Mouse (Mus musculus): ENCODE data around the gene Ube4a.
"Not testable (repeated sequence)": the region's sequence is repeated elsewhere in the genome, so short reads cannot be mapped to it uniquely, and the experiment has no call there.

Ube4a gene

DNA sequence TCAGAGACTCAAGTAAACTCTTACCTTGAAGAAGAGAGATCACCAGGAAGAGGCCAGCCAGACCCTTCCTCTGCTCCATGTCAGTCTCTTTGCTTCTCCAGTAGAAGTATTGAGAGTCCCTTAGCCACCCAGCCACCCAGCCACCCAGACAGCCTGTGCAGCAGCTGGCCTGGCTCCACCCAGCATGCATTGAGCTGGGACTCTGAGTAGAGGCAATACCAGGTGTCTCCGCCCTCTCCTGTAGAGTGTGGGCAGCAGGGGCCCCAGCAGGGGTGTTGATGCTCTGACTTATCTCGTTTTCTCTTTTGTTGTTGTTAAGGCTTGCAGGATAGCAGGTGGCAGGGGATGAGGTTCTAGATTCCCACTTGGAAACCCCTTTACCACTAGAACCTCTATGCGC, 14.8 kb upstream of the Ube4a start, which contains the start of gene Cd3g:
Gene Cd3g (minus strand): TSS at position 190 of the 400 bp plus-strand sequence.
- no peak for DNase-seq

DNA sequence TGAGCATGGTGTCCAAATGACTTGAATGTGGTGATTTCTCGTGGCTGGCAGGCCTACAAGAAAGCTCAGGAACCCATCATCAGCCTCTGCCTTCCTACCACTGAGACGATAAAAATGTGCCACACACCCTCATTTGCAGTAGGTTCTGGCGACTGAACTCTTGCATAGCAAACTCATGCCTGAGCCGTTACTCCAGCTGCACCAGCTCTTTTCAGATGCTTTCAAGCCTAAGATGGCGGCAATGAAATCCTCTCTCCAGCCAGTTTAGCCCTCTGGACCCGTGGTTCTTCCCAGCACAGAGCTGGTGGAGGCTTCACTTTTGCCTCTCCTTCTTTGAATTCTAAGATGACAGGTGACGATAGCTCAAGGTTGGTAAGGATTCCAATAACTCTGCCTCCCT, 14.4 kb upstream of the Ube4a start:
- no peak for DNase-seq

DNA sequence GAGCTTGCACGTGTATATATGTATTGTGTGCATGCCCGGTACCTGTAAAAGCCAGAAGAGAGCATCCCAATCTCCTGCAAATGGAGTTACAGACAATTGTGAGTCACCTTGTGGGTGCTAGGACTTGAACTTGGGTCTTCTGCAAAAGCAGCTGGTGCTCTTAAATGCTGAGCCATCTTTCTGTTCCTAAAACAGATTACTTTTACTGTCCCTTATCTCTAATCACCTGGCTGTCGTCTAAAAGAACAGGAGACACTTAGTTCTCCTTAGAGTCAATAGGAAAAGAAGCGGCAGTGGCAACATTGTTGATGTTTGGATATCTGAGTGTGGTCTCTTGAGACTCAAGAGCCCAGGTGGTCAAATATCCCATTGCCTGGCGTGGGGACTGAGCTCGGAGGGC, 12.4 kb upstream of the Ube4a start:
- no peak for DNase-seq

DNA sequence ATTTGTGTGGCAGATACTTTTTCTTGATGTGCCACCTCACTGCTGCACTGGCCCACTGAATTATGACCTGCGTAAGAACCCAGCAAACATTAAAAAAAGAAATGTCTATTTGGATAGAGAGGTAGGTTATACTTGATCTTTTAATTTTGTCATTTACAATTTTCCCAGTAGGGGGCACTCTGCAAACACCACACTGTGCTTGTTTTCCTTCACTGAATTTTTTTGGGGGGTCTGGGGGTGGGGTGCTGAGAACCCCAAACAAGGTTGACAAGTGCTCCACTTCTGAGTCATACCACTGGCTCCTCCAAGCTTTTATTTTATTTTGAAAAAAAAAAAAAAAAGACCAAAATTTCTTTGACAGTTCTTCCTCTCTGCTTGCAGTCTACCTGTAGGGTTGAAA, 4.0 kb upstream of the Ube4a start:
- no peak for DNase-seq

DNA sequence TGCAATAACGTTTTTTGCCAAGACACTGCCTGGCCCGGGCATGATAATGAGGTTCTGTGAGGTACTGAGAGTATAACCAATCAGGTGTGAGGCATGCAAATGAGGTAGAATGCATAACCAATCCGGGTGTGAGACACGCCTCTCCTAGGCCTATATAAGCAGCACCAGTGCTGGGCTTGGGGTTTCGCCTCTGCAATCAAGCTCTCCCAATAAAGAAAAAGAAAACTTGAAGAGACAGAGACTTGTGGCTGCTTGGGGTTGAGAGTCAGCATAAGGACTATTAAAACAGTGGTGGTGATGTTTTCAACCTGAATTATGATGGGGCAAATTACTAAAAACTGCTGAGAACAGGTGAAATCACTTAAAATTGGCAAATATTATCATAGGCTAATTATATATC, 2.4 kb upstream of the Ube4a start:
- not testable (repeated sequence) for DNase-seq

DNA sequence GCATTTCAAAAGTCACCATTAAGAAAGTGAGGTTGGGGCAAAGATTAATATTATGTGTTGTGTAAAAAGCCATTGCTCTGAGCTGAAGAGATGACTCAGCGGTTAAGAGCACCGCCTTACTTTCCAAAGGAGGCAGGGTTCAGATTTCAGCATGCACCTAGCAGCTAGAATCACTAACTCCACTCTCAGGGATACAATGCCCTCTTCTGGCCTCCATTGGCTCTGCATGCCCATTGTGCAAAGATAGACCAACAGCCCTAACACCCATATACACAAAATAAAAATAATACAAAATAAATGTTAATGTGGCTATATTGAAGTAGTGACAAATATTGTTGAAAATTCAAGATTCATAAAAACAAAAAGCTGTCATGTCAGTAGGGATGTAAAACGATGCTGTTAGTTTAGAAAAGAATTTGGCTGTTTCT, 1.4 kb upstream of the Ube4a start:
- peak; percentile 87 to 91 for DNase-seq

DNA sequence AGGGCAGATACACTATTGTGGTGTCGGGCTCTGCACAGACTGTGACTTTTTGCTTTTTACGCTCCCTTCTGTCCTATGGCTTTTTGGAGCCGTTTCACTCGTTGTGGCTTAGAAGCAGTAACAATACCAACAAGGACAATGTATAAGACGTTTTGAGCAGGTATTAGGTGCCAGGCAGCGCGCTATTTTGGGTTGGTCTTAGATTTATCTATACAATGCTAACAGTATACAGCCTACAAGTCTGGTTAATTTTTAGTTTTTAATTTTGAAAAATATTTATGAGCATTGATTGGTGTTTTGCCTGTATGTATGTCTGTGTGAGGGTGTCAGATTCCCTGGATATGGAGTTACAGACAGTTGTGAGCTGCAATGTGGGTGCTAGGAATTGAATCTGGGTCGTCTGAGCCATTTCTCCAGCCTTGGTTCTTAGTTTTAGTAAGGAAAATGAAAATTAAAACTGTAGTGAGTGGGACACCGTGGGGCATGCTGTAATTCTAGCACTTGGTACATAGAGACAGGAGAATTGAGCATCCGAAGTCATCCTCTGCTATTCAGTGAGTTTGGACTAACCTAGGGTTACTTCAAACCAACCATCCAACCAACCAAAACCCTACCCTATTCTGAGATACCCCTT, 550 bp upstream of the Ube4a start:
- no peak for DNase-seq

DNA sequence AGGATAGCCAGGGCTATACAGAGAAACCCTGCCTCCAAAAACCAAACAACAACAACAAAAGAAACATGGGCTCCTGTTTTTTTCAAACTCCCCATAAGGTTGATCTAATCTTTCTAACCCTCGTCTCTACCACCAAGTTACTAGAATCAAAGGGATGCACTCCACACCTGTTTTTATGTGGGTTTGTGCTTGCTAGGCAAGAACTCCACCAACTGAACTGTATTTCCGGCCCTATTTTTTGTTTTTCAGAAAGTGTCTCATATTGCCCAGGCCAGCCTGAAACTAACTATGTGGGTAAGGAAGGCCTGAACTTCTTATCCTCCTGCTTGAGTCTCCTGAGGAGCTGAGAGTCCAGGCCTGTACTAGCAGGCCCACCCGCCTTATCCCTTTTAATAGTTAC, 11.0 kb downstream of the Ube4a start:
- no peak for DNase-seq

DNA sequence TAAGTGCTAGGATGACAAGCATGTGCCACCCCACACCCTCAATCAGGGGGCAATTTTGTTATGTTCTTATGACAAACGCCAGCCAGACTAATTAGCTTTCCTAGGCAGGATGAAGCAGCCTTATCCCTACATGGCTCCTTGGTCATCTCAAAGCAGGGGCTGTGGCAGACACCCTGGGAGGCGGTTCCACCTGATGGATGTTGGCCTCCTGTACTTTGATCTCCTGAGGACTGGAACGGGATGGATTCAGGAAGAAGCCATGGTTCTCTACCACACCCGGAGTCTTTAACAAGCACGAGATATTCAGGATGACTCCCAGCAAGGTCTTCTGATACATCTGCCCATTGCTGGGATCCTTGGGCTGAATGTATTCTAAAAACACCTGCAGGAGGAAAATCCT, 17.6 kb downstream of the Ube4a start:
- no peak for DNase-seq

DNA sequence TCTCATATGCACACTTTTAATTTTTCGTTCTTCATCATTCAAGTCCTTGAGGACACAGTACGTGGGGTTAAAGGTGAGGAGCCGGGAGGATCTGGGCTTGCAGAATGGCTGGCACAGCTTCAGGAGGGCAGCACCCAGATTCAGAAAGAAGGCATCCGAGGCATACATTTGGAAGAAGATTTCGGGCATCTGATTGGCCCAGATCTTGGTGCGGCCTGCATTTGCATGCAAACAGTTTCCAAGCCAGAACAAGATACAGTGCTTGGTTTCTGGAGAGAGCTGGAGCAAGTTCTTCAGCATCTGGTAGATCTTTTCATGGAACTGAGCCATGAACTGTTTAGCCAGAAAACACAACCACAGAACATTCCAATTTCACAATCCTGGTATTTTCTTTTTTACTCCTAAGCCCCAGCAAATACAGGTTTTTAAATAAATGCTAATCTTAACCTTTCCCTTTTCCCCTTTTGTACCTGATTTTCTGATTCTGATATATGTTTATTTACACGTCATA, 19.2 kb downstream of the Ube4a start:
- no peak for DNase-seq

DNA sequence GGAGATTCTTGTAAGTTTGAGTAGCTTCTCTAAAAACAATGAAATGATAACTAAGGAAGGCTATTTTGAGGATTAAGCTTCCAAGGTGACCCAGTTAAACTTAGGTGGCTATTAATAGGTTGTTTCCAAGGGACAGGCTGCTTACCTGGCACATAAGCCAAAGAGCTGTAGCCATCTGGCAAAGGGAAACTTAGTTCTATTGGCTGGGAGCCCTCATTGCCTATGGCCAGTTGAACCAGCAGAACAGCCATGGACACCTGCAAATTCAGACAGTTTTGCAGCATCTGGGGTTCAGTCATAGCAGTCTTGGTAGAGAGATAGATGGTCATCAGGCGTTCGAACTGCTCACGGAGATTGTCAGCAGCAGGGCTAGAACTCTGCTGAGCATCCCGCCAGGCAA, 23.0 kb downstream of the Ube4a start:
- DNase-seq, result peak; percentile 77 to 81

DNA sequence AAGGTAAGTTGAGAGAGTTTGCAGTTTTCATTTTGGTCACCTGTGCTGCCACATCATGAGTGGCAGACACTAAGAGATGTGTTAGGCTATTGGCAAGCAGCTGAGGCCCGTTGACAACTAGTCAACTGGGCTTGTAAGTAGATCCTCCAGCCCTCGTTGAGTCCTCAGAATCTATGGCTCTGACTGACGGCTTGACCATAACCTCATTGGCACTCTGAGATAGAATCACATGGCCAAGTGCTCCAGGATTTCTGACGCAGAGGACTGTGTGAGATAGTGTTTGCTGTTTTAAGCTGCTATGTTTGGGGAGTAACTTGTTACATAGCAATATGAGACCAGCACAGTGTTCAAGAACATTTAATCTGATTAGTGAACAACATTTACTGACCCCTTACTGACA, 23.6 kb downstream of the Ube4a start:
- peak; percentile 20 to 38 for DNase-seq

DNA sequence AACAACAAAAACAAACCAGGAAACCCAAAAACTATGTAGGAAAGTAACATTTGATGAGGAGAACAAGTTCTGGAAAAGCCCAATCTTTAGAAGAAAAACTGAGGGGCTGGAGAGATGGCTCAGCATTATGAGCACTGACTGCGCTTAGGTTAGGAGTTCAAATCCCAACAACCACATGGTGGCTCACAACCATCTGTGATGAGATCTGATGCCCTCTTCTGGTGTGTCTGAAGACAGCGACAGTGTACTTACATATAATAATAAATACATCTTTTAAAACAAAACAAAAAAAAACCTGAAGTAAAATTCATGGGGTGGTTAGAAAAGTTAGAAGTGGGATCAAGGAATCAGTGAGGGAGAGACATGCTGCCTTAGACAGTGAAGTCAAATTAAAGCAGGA, 43.9 kb downstream of the Ube4a start:
- DNase-seq, result no peak

DNA sequence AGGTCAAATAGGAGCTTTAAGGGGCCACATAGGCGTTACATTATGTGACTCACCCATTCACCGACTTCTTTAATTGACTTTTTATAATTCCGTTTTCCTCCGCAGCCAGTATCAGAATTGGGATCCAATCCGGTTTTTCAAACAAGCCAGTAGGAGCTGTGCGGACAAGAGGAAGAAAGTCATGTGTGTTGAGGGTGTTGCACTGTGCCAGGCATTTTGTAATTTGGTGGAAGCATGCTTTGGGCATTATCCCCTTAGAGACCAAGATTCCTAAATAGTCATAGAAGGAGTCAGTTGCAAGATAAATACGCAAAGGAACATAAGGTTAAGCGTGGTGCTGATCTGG, 44.3 kb downstream of the Ube4a start:
- DNase-seq, result peak; percentile 71 to 86

DNA sequence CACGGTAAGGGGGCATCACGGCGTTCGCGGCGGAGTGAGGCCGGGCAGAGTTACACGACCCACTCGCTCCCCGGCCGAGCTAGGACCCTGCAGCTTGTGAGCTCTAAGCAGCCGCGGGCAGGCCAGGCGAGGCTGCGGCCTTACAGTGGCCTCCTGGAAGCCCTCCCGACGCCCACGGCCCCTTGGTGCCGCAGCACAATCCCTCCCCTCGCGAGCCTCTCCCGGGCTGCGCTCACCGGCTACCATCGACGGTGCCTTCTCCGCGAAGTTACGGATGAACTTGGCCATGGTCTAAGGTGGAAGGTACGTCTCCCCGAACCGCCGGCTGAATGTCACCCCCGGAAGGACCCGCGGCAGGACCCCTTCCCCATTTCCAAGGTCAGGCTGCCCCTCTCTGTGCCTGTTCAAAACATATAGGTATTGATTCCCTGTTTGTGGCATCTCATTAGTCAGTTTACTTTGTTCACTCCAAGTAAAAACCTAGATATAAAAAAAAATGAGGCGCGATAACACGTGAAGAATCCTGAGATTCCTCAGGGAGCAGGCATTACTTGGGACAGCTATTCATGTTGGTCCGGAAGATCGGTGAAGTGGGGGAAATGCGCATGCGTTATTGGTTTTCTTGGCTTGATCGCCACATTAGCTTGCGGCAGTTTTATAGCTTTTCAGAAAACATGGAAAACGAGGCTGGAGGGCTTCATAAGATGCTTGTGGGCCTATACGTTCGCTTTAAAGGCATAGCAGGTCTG, 44.9 kb downstream of the Ube4a start, which contains the start of gene Atp5l:
Gene Atp5l (minus strand): TSS at position 369 of the 749 bp plus-strand sequence.
- DNase-seq, result peak; percentile 86 to 88

DNA sequence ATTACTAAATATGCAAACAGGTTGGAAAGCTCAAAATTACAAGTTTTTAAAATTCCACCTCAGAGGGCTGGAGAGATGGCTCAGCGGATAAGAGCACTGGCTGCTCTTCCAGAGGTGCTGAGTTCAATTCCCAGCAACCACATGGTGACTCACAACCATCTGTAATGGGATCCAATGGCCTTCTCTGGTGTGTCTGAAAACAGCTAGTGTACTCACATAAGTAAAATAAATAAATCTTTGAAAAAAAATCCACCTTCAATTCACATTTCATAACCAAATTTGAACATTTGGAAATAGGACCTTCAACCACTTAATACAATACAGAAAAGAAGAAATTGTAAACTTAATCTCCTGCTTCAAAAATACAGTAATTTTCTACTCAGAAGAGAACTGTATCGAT, 45.8 kb downstream of the Ube4a start:
- DNase-seq, result no peak

DNA sequence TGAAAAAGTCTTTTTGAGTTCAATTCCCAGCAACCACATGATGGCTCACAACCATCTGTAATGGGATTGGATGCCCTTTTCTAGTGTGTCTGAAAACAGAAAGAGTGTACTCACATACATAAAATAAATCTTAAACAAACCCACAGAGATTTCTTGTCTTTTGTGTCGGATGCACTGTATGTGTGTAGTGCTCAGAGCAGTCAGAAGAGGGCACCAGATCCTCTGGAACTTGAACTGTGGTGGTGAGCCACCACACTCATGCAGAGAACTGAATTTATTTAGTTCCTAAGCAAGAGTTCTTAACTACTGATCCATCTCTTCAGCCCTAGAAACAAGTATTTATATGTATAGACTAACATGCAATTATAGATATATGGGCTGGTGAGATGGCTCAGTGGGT, 49.2 kb downstream of the Ube4a start:
- peak; percentile 53 to 74 for DNase-seq

DNA sequence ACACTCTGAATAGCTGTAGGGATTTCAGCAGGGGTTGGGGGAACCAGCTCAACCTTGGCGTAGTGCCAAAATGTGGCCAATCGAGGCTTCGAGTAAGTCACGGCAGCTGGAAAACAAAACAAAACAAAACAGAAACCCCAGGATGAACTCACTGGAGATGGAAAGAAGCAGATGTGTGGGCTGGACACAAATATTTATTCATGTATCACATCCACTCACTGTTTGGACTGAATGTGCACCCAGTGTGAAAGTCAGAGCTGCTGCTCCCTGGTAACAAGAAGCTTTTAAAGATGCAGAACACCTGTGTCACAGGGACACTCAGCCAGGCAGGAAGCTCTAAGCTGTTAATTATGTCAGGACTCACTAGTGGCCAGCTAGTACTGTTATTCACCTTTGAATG, 50.7 kb downstream of the Ube4a start:
- no peak for DNase-seq

DNA sequence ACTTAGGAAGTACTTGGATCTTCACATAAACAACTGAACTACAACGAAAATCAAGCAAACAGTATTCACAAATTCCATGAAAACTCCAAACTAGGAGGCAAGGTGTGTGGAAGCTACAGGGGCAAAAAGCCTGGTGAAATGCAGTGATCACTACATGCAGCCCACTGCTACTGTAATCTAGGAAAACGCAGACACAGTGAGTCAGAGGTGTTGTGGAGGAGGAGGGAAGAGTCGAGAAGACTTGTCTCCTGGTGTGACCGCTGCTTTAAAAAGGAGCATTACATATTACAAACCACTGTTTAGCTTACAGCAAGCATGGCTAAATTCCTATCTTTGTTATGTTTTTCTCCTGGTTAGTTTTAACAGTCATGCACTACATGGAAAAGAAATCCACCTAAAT, 54.0 kb downstream of the Ube4a start:
- DNase-seq, result no peak

DNA sequence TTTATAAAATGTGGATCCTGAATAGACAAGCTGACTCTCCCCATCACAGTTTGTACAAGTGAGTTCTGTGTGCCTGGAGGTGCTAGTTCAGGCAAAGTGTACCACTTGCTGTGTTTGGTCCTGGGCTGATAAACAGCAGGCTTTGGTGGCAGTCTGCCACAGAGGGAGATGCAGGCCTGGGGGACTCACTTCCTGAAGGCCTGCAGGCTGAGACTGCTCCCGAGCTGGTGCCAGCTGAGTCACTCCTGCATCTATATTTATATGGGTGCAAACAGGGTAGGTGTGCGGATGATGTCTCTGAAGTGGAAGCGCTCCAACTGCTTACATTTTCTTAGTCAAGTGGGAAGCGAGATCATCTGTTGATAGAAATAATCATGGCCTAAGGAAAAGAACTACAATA, 59.8 kb downstream of the Ube4a start:
- DNase-seq, result peak; percentile 54 to 66

DNA sequence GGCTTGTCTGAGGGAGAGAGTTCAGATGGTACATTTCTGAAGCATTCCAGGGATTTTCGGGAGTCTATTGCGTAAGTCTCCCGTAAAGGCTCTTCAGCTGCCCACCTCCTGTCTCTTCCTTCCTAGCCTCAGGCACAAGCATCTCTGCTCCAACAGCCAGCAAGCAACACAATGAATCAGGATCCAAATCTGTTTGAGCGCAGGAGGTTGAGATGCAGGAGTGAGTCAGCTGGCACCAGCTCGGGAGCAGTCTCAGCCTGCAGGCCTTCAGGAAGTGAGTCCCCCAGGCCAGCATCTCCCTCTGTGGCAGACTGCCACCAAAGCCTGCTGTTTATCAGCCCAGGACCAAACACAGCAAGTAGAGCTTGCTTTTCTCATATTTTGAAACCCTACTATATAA, 60.4 kb downstream of the Ube4a start:
- DNase-seq, result peak; percentile 84 to 89

DNA sequence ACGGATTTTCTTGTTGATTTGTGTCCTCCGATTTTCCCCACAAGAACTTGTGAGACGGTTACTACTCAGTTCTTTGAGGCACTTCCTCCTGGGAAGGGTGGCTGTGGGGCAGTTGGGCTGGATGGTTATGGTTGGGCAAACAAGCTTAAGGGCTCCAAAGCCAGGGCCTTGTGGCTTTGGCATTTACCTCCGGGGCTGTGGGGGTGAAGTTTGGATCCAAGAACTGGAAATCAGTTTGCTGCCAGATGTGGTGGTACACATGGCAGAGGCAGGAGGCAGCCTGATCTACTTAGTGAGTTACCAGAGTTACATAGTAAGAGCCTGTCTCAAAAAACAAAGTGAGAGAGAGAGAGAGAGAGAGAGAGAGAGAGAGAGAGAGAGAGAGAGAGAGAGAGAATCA, 61.5 kb downstream of the Ube4a start:
- no peak for DNase-seq

DNA sequence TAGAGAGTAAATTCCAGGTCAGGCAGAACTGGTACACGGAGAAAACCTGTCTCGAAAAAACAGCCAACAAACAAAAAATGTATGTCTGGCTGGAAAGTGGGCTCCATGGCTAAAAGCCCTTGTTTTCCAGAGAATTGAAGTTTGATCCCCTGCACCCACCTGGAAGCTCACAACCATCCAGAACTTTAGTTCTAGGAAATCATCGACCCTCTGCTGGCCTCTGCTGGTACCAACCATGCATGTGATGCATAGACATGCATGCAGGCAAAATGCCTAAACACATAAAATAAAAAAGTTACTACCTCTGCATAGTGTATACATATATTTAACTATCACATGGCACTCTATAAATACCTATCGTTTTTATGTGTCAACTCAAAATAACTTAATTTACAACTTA, 65.0 kb downstream of the Ube4a start:
- no peak for DNase-seq

DNA sequence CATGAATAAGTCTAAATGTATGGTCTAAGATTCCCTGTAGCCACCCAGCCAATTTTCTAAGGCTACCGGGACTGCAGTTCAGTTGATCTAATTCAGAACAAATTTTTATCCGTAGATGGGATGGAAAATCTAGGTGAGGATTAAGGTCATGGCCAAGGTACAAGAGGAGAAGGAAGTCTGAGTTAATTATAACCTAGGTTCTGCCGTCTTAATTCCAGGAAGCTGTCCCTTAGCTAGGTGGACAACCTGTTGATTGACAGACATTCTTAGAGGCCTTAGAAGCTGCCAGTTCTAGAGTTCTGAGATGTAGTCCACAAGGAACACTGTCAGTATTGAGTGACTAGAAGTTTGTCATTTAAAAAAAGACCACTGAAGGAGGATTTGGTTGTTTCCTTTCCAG, 65.7 kb downstream of the Ube4a start:
- DNase-seq, result no peak

DNA sequence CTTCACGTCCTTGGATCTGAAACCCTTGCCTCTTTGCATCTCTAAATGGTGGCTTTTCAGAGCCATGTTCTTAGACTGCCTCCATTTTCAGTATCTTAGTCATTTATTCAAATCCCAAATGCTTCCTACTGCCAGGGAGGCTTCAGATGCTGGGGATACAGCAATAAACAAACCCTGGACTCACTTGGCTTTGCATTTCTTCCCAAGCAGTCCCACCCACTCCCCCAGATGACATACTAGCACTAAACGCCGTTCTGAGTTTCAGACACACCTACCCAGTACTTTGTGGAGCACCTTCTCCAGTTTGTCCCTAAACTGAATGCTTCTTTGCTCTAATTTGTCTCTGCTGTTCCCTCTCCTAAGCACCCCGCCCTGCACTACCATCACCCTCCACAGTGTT, 68.4 kb downstream of the Ube4a start:
- no peak for DNase-seq

Measured in cerebellum, postnatal 25 days (tissue).